Mouse (Mus musculus) ES-E14 (cell line): ENCODE results near the gene Plscr5. TPM values are rescaled to one million over a fixed set of nuclear protein-coding genes. Genes with fewer than 3 reads are reported as not detected.

Experiments
- DNase-seq: peaks from one replicate; pipeline ENCODE4 v3.0.0-alpha.2; 2013; ENCODE audit warnings: low read depth, low spot score
- H3K27ac ChIP-seq: 2 replicates; pipeline ENCODE4 v1.5.1; 2012; ENCODE audit warnings: low read depth, mild to moderate bottlenecking, low read length, moderate library complexity, mixed read lengths; ENCODE audit not compliant: poor library complexity, insufficient read depth, severe bottlenecking
- H3K36me3 ChIP-seq: 2 replicates; pipeline ENCODE4 v1.6.1; 2012; ENCODE audit warnings: mild to moderate bottlenecking, low read length, moderate library complexity, mixed read lengths; ENCODE audit not compliant: control insufficient read depth, poor library complexity, insufficient read depth, severe bottlenecking
- H3K4me1 ChIP-seq, 2 experiments: fragments of 150-350 bp in 1 of 2; sonication (generic) in 1 of 2; 2 replicates each; pipeline ENCODE4 v1.6.1; 2012; ENCODE audit warnings: low read length in 2 of 2, mild to moderate bottlenecking in 1 of 2, mixed read lengths in 1 of 2; ENCODE audit not compliant: control insufficient read depth in 2 of 2, insufficient read depth in 2 of 2, poor library complexity in 1 of 2
- H3K4me3 ChIP-seq, 2 experiments: fragments of 150-350 bp in 1 of 2; sonication (generic) in 1 of 2; 2 replicates each; pipeline ENCODE4 v1.5.1; 2012; ENCODE audit warnings: low read length in 2 of 2, low read depth in 1 of 2, mild to moderate bottlenecking in 1 of 2, mixed read lengths in 1 of 2; ENCODE audit not compliant: insufficient read depth in 1 of 2, poor library complexity in 1 of 2, severe bottlenecking in 1 of 2
- H3K9ac ChIP-seq: 2 replicates; pipeline ENCODE4 v1.6.1; 2012; ENCODE audit warnings: low read depth, mild to moderate bottlenecking, low read length, mixed read lengths; ENCODE audit not compliant: poor library complexity, insufficient read depth, severe bottlenecking
- H3K9me3 ChIP-seq: fragments of 150-350 bp; sonication (generic); 2 replicates; pipeline ENCODE4 v1.6.1; 2012; ENCODE audit warnings: low read depth, mild to moderate bottlenecking, low read length; ENCODE audit not compliant: control insufficient read depth, insufficient read depth
- CHD2 ChIP-seq: IDR thresholded peaks from 2 replicates; pipeline ENCODE4 v1.6.1; 2014; ENCODE audit warnings: mild to moderate bottlenecking, low read depth, low read length, inconsistent platforms
- HCFC1 ChIP-seq: IDR thresholded peaks from 2 replicates; pipeline ENCODE4 v1.6.1; 2012; ENCODE audit warnings: low read length, inconsistent platforms, borderline replicate concordance; ENCODE audit not compliant: insufficient read depth
- MAFK ChIP-seq: IDR thresholded peaks from 2 replicates; pipeline ENCODE4 v1.6.1; 2014; ENCODE audit warnings: mild to moderate bottlenecking, low read depth, low read length, inconsistent platforms; ENCODE audit not compliant: insufficient read depth
- ZC3H11A ChIP-seq: IDR thresholded peaks from 2 replicates; pipeline ENCODE4 v1.6.1; 2012; ENCODE audit warnings: low read depth, mild to moderate bottlenecking, inconsistent platforms, low read length, borderline replicate concordance
- ZNF384 ChIP-seq: IDR thresholded peaks from 2 replicates; pipeline ENCODE4 v1.6.1; 2012; ENCODE audit warnings: low read depth, low read length, inconsistent platforms
- in situ Hi-C, 2 experiments: fragments of 600-800 bp; cut with MboI; formaldehyde crosslinking; loops; one replicate each; pipeline ENCODE4 v1.15.1; 2025; ENCODE audit warnings: low sequenced_read_pairs in 2 of 2, inconsistent platforms in 1 of 2; ENCODE audit not compliant: unreplicated experiment in 2 of 2
- total RNA-seq: library from RNA; depleted of rRNA; stranded (reverse); fragments of 300-350 nt; gene quantifications from 2 replicates; pipeline ENCODE4 v1.2.3, GENCODE M21; 2012; rRNA removed

Gene Plscr5
- total RNA-seq, 1 experiment: not detected

DNA sequence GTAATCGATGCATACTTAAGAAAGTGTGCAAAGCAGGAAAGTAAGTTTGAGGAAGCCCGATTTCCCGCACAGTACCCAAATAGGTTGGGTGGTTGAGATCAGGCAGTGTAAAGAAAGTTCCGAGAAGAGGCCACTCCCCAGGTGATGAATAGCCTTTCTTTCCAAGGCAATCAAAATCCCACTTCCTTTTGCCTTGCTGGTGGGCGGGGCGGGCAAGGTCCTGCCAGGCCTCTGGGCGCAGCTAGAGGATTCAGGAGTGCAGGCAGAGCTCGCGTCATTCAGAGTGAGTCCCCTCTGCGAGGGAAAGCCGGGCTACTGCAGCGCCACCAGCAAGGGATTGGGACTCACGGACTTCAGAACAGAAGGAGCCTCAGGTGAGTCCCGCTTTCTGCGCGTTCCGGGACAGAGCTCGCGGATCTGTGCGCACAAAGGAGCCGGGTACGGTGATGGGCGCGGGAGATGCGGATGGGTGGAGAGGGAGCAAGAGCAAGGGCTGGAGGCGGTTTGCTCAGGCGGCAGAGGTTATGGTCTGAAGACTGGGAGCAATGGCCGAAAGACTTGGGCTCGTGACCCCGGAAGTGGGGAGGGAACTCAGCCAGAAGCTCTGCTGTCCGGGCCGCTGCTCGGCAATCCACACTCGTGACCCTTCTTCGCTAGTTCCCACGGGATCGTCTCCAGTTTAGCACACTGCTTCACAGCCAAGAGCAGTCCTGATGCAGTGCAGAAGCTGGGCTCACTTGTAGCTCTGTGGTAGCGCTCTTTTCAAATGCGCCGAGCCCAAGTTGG lies 57.4 kb downstream of the Plscr5 start:
- in situ Hi-C loops: no loop called here
- peak; percentile 68 for DNase-seq
- H3K4me1 ChIP-seq: no peaks in the 10 kb centered on the region; a peak in 1 of 4 replicates
- no peaks in the 10 kb centered on the region for H3K9me3 ChIP-seq
- peak overlapping the region; percentile 73 to 90 for H3K4me3 ChIP-seq
- TF ChIP-seq MAFK: no peak
- TF ChIP-seq ZC3H11A: no peak
- TF ChIP-seq ZNF384: no peak
- no peak for TF ChIP-seq HCFC1
- TF ChIP-seq CHD2: no peak
- peak overlapping the region; percentile 80 for H3K9ac ChIP-seq
- H3K36me3 ChIP-seq: no peaks in the 10 kb centered on the region
- peak overlapping the region; percentile 91 for H3K27ac ChIP-seq

GRCm38 (mm10) chr9:92252718-92253117 lies 60.0 kb downstream of the Plscr5 start:
- H3K4me3 ChIP-seq: no peak overlapping the region
- H3K9ac ChIP-seq: no peak overlapping the region
- no peaks in the 10 kb centered on the region; a peak in 1 of 4 replicates for H3K4me1 ChIP-seq
- no peaks in the 10 kb centered on the region for H3K9me3 ChIP-seq
- DNase-seq: no peak
- H3K27ac ChIP-seq: no peak overlapping the region
- in situ Hi-C loops: no loop called here
- no peak for TF ChIP-seq HCFC1
- TF ChIP-seq ZC3H11A: no peak
- no peak for TF ChIP-seq ZNF384
- TF ChIP-seq CHD2: no peak
- no peak for TF ChIP-seq MAFK
- no peaks in the 10 kb centered on the region for H3K36me3 ChIP-seq

DNA sequence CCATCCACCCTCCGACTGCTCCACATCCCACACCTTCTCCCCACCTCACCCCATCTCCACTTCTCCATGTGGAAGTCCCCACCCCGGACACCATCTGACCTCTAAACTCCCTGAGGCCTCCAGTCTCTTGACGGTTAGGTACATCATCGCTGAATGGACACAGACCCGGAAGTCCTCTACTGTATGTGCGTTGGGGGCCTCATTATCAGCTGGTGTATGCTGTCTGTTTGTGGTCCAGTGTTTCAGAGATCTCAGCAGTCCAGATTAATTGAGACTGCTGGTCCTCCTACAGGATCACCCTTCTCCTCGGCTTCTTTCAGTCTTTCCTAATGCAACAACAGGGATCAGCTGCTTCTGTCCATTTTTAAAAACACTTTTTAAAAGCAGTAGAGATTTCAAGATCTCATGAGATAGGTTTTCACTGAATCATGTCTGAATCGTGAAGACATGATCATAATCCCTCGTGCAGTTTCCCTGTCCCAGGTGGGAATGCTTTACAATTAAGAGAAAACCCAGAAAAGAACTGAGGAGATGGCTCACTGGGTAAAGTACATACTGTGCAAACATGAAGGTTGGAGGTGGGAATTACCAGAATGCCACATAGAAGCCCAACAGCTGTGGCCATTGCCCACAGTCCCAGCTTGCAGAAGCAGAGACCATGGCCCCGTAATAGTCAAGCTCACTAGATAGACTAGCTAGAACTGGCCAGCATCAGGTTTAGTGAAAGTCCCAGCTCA lies 61.0 kb downstream of the Plscr5 start:
- TF ChIP-seq ZNF384 (no peak), MAFK (no peak), CHD2 (no peak), ZC3H11A (no peak), HCFC1 (no peak)
- no peaks in the 10 kb centered on the region for H3K9me3 ChIP-seq
- H3K4me3 ChIP-seq: no peak overlapping the region
- H3K9ac ChIP-seq: no peak overlapping the region
- DNase-seq: no peak
- H3K36me3 ChIP-seq: no peaks in the 10 kb centered on the region
- H3K4me1 ChIP-seq: no peaks in the 10 kb centered on the region; a peak in 1 of 4 replicates
- no peak overlapping the region for H3K27ac ChIP-seq
- in situ Hi-C loops: no loop called here

Other genes starting within 250 kb of the Plscr5 start
- gene Plscr1, start 56.8 kb downstream of the Plscr5 start, total RNA-seq: 12.2 and 22.2 TPM in 2 replicates
- 0.32 and 1.7 TPM in 2 replicates for gene Plscr2, start 82.7 kb downstream of the Plscr5 start, total RNA-seq
- gene 1700057G04Rik, start 116.4 kb downstream of the Plscr5 start, total RNA-seq: not detected in 2 replicates